Mouse (Mus musculus): ENCODE measurements around the gene Elmo1. TPM values are rescaled to one million over a fixed set of nuclear protein-coding genes. Genes with fewer than 3 reads are reported as not detected.
A peak's percentile ranks its signal among the peaks of the same experiment; 100 is the strongest.

Gene Elmo1
- polyA plus RNA-seq, 1 experiment from 2014 or later = 37.1 TPM

GRCm38 (mm10) chr13:20205007-20205745, 114.8 kb downstream of the Elmo1 start:
- H3K4me2 ChIP-seq = no peak overlapping the region
- ATAC-seq (ENCODE audit: borderline replicate concordance, extremely low read depth, low FRiP score, low TSS enrichment) = no peak
- H3K27me3 ChIP-seq = no peaks in the 10 kb centered on the region
- 80% methylated on average over 12 of the region's 12 CpGs for WGBS
- H3K4me1 ChIP-seq = peaks cover 24% of the 10 kb centered on the region
- H3K4me3 ChIP-seq = no peak overlapping the region
- no peak overlapping the region for H3K9ac ChIP-seq
- no peaks in the 10 kb centered on the region for H3K36me3 ChIP-seq
- peak overlapping the region; percentile 20; the same call in 1 of the 2 replicates for H3K27ac ChIP-seq
- no peaks in the 10 kb centered on the region for H3K9me3 ChIP-seq

GRCm38 (mm10) chr13:20205746-20206145, 115.3 kb downstream of the Elmo1 start:
- peaks cover 22% of the 10 kb centered on the region for H3K4me1 ChIP-seq
- H3K9ac ChIP-seq = no peak overlapping the region
- H3K4me2 ChIP-seq = no peak overlapping the region
- no peaks in the 10 kb centered on the region for H3K9me3 ChIP-seq
- H3K36me3 ChIP-seq = no peaks in the 10 kb centered on the region
- peak overlapping the region; percentile 20; the same call in 1 of the 2 replicates for H3K27ac ChIP-seq
- no peaks in the 10 kb centered on the region for H3K27me3 ChIP-seq
- 66% methylated on average over 2 of the region's 2 CpGs for WGBS
- no peak for ATAC-seq (ENCODE audit: borderline replicate concordance, extremely low read depth, low FRiP score, low TSS enrichment)
- H3K4me3 ChIP-seq = no peak overlapping the region

- Histone ChIP-seq H3K27me3 (no peaks in the 10 kb centered on the region), H3K36me3 (no peaks in the 10 kb centered on the region), H3K27ac (peak overlapping the region; percentile 59; the same call in 1 of the 2 replicates), H3K4me1 (peaks cover 24% of the 10 kb centered on the region), H3K4me2 (no peak overlapping the region), H3K9ac (no peak overlapping the region), H3K9me3 (no peaks in the 10 kb centered on the region), H3K4me3 (no peak overlapping the region)
- WGBS = 62% methylated on average over 5 of the region's 5 CpGs
- no peak for ATAC-seq (ENCODE audit: borderline replicate concordance, extremely low read depth, low FRiP score, low TSS enrichment)
These were observed 116.7 kb downstream of the Elmo1 start for GRCm38 (mm10) chr13:20207126-20207525.

GRCm38 (mm10) chr13:20207950-20208642, 117.7 kb downstream of the Elmo1 start:
- Histone ChIP-seq H3K27me3 (no peaks in the 10 kb centered on the region), H3K27ac (peak overlapping the region; percentile 59), H3K9ac (no peak overlapping the region), H3K36me3 (no peaks in the 10 kb centered on the region), H3K4me3 (no peak overlapping the region), H3K9me3 (no peaks in the 10 kb centered on the region), H3K4me2 (no peak overlapping the region), H3K4me1 (peaks cover 27% of the 10 kb centered on the region)
- peak; percentile 87 for ATAC-seq (ENCODE audit: borderline replicate concordance, extremely low read depth, low FRiP score, low TSS enrichment)
- WGBS = 23% methylated on average over 7 of the region's 7 CpGs

- ATAC-seq (ENCODE audit: borderline replicate concordance, extremely low read depth, low FRiP score, low TSS enrichment) = no peak
- no peaks in the 10 kb centered on the region for H3K27me3 ChIP-seq
- no peak overlapping the region for H3K4me3 ChIP-seq
- H3K4me1 ChIP-seq = peaks cover 27% of the 10 kb centered on the region
- no peak overlapping the region for H3K9ac ChIP-seq
- H3K36me3 ChIP-seq = no peaks in the 10 kb centered on the region
- no peak overlapping the region for H3K4me2 ChIP-seq
- peak overlapping the region; percentile 59; the same call in 1 of the 2 replicates for H3K27ac ChIP-seq
- no peaks in the 10 kb centered on the region for H3K9me3 ChIP-seq
- 92% methylated on average over 5 of the region's 5 CpGs for WGBS
These were observed 118.5 kb downstream of the Elmo1 start for GRCm38 (mm10) chr13:20208867-20209266.

GRCm38 (mm10) chr13:20211780-20212179, 121.4 kb downstream of the Elmo1 start:
- 0 out of 2 replicates have a peak overlapping the region, but pooled peaks have one; percentile 57 for H3K27ac ChIP-seq
- H3K9me3 ChIP-seq = no peaks in the 10 kb centered on the region
- H3K36me3 ChIP-seq = no peaks in the 10 kb centered on the region
- ATAC-seq (ENCODE audit: borderline replicate concordance, extremely low read depth, low FRiP score, low TSS enrichment) = peak; percentile 73; the same call in 1 of the 2 replicates
- 19% methylated on average over 5 of the region's 5 CpGs for WGBS
- peaks cover 21% of the 10 kb centered on the region for H3K4me1 ChIP-seq
- no peak overlapping the region for H3K4me3 ChIP-seq
- H3K9ac ChIP-seq = no peak overlapping the region
- H3K27me3 ChIP-seq = no peaks in the 10 kb centered on the region
- H3K4me2 ChIP-seq = no peak overlapping the region

GRCm38 (mm10) chr13:20212665-20213064, 122.3 kb downstream of the Elmo1 start:
- 82% methylated on average over 6 of the region's 6 CpGs for whole genome bisulfite sequencing
- Histone ChIP-seq H3K4me2 (no peak overlapping the region), H3K36me3 (no peaks in the 10 kb centered on the region), H3K9me3 (no peaks in the 10 kb centered on the region), H3K27me3 (no peaks in the 10 kb centered on the region), H3K27ac (no peak overlapping the region), H3K4me3 (no peak overlapping the region), H3K9ac (no peak overlapping the region), H3K4me1 (peaks cover 18% of the 10 kb centered on the region)
- ATAC-seq (ENCODE audit: borderline replicate concordance, extremely low read depth, low FRiP score, low TSS enrichment) = no peak

GRCm38 (mm10) chr13:20213861-20214260, 123.5 kb downstream of the Elmo1 start:
- 75% methylated on average over 5 of the region's 5 CpGs for WGBS
- Histone ChIP-seq H3K9ac (no peak overlapping the region), H3K4me2 (no peak overlapping the region), H3K27ac (no peak overlapping the region), H3K4me1 (peaks cover 9% of the 10 kb centered on the region; the same call in 1 of the 2 replicates), H3K27me3 (no peaks in the 10 kb centered on the region), H3K36me3 (no peaks in the 10 kb centered on the region), H3K4me3 (no peak overlapping the region), H3K9me3 (no peaks in the 10 kb centered on the region)
- ATAC-seq (ENCODE audit: borderline replicate concordance, extremely low read depth, low FRiP score, low TSS enrichment) = no peak

- H3K36me3 ChIP-seq = no peaks in the 10 kb centered on the region
- 0 out of 2 replicates have a peak, but pooled peaks cover 3% of the 10 kb centered on the region for H3K4me1 ChIP-seq
- H3K9me3 ChIP-seq = no peaks in the 10 kb centered on the region
- WGBS = 33% methylated on average over 4 of the region's 4 CpGs
- ATAC-seq (ENCODE audit: borderline replicate concordance, extremely low read depth, low FRiP score, low TSS enrichment) = peak; percentile 85; the same call in 1 of the 2 replicates
- H3K9ac ChIP-seq = no peak overlapping the region
- peak overlapping the region; percentile 82 for H3K27ac ChIP-seq
- no peak overlapping the region for H3K4me2 ChIP-seq
- H3K4me3 ChIP-seq = no peak overlapping the region
- no peaks in the 10 kb centered on the region for H3K27me3 ChIP-seq
These were observed 127.2 kb downstream of the Elmo1 start for GRCm38 (mm10) chr13:20217453-20218090.

- Histone ChIP-seq H3K9ac (no peak overlapping the region), H3K36me3 (no peaks in the 10 kb centered on the region), H3K4me3 (no peak overlapping the region), H3K9me3 (no peaks in the 10 kb centered on the region), H3K27me3 (no peaks in the 10 kb centered on the region), H3K27ac (peak overlapping the region; percentile 82), H3K4me2 (no peak overlapping the region), H3K4me1 (0 out of 2 replicates have a peak, but pooled peaks cover 3% of the 10 kb centered on the region)
- WGBS = 35% methylated on average over 4 of the region's 4 CpGs
- peak; percentile 72; the same call in 1 of the 2 replicates for ATAC-seq (ENCODE audit: borderline replicate concordance, extremely low read depth, low FRiP score, low TSS enrichment)
These were observed 127.7 kb downstream of the Elmo1 start for GRCm38 (mm10) chr13:20218126-20218525.

- H3K4me1 ChIP-seq = 0 out of 2 replicates have a peak, but pooled peaks cover 3% of the 10 kb centered on the region
- H3K36me3 ChIP-seq = no peaks in the 10 kb centered on the region
- ATAC-seq (ENCODE audit: borderline replicate concordance, extremely low read depth, low FRiP score, low TSS enrichment) = no peak
- no peak overlapping the region for H3K27ac ChIP-seq
- H3K9me3 ChIP-seq = no peaks in the 10 kb centered on the region
- H3K4me2 ChIP-seq = no peak overlapping the region
- H3K9ac ChIP-seq = no peak overlapping the region
- H3K27me3 ChIP-seq = no peaks in the 10 kb centered on the region
- no peak overlapping the region for H3K4me3 ChIP-seq
These were observed 130.0 kb downstream of the Elmo1 start for GRCm38 (mm10) chr13:20220414-20220813.
